Mouse (Mus musculus) midbrain, embryonic 14.5 days (tissue): ENCODE results near the gene Pcsk6. TPM values are rescaled to one million over a fixed set of nuclear protein-coding genes. Genes with fewer than 3 reads are reported as not detected.

ENCODE experiments used
- ATAC-seq: fragments of 200-750 bp; cut with Nextera tagmentation; 2 replicates; pipeline ENCODE4 v1.8.0; 2017; ENCODE audit warnings: moderate number of reproducible peaks, moderate library complexity; ENCODE audit not compliant: low FRiP score, low TSS enrichment
- DNase-seq: peaks from one replicate; pipeline ENCODE4 v3.0.0-alpha.2; 2015
- H3K27ac ChIP-seq: fragments of 300-500 bp; sonication (generic); replicated peaks from 2 replicates; pipeline ENCODE4 v1.5.1; 2014; ENCODE audit warnings: mild to moderate bottlenecking, low read depth, low read length, moderate library complexity
- H3K27me3 ChIP-seq: fragments of 300-500 bp; sonication (generic); 2 replicates; pipeline ENCODE4 v1.6.1; 2014; ENCODE audit warnings: low read length, control low read depth, mixed read lengths; ENCODE audit not compliant: control insufficient read depth, insufficient read depth
- H3K36me3 ChIP-seq: fragments of 300-500 bp; sonication (generic); 2 replicates; pipeline ENCODE4 v1.6.1; 2014; ENCODE audit warnings: low read length, control low read depth; ENCODE audit not compliant: control insufficient read depth, insufficient read depth
- H3K4me1 ChIP-seq: fragments of 300-500 bp; sonication (generic); 2 replicates; pipeline ENCODE4 v1.6.1; 2014; ENCODE audit warnings: mild to moderate bottlenecking, antibody characterized with exemption, low read length, control low read depth; ENCODE audit not compliant: control insufficient read depth, insufficient read depth
- H3K4me2 ChIP-seq: fragments of 300-500 bp; sonication (generic); 2 replicates; pipeline ENCODE4 v1.6.1; 2014; ENCODE audit warnings: mild to moderate bottlenecking, low read length, moderate library complexity
- H3K4me3 ChIP-seq: fragments of 300-500 bp; sonication (generic); replicated peaks from 2 replicates; pipeline ENCODE4 v1.5.1; 2014; ENCODE audit warnings: low read depth, low read length
- H3K9ac ChIP-seq: fragments of 300-500 bp; sonication (generic); replicated peaks from 2 replicates; pipeline ENCODE4 v1.6.1; 2014; ENCODE audit warnings: mild to moderate bottlenecking, low read length, moderate library complexity
- H3K9me3 ChIP-seq: fragments of 300-500 bp; sonication (generic); 2 replicates; pipeline ENCODE4 v1.6.1; 2016; ENCODE audit warnings: low read length, control low read depth, mixed read lengths; ENCODE audit not compliant: control insufficient read depth
- WGBS: fragments of 180-500 bp; shearing (Covaris S2); extraction: QIAGEN DNeasy Blood & Tissue Kit; methylation state at CpG from one replicate; pipeline ENCODE4 v1.1.7; 2014; 5-methylcytosine and 5-hydroxymethylcytosine counted together
- polyA plus RNA-seq: library from polyadenylated mRNA; unstranded; fragments of >200 nt; fragmentation: Nextera tagmentation; extraction: Ambion mirVana; gene quantifications from 2 replicates; pipeline ENCODE4 v1.2.1, GENCODE M21; 2014

The Pcsk6 gene
- polyA plus RNA-seq, 1 experiment from 2014 or later = 0.92 TPM

DNA sequence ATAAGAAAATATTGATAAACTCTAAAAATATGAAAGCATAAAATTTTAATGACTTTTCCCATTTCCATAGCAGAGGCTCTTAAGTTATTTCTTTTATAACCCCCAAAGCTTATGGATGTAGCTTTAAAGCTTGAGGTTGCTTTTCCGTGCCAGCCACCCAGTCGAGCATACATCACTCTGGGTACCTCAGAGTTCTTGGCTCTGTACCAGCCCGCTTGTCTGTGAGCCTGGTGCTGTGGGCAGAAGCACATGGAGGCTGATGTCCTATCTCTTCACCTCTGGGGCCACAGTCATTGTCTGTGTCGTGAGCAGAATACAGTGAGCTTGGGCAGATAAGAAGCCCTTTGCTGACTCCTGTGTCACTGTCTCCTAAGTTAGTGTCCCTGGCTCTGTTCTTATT is 126.7 kb downstream of the Pcsk6 start:
- no peaks in the 10 kb centered on the region for H3K9me3 ChIP-seq
- H3K4me2 ChIP-seq = no peak overlapping the region
- no peaks in the 10 kb centered on the region for H3K36me3 ChIP-seq
- no peak overlapping the region for H3K9ac ChIP-seq
- 91% methylated on average over 4 of the region's 4 CpGs for WGBS
- no peak for DNase-seq
- H3K4me3 ChIP-seq = no peak overlapping the region
- H3K4me1 ChIP-seq = no peaks in the 10 kb centered on the region
- H3K27me3 ChIP-seq = no peaks in the 10 kb centered on the region
- ATAC-seq = no peak
- H3K27ac ChIP-seq = no peak overlapping the region

DNA sequence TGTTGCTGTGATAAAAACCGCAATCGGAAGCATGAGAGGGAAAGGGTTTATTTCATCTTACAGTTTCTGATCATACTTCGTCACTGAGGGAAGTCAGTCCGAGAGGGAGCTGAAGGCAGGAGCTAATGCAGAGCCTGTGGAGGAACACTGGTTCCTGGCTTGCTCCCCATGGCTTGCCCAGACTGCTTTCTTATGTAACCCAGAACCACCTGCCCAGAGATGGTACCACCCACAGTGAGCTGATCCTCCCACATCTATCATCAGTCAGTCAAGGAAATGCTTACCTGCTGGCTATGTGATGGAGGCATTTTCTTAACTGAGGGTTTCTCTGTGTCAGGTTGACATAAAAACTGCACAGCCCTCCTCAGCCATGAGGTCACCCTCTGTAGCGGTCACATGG is 127.2 kb downstream of the Pcsk6 start:
- no peak overlapping the region for H3K4me2 ChIP-seq
- H3K9ac ChIP-seq = no peak overlapping the region
- H3K27me3 ChIP-seq = no peaks in the 10 kb centered on the region
- ATAC-seq = no peak
- no peaks in the 10 kb centered on the region for H3K4me1 ChIP-seq
- no peak overlapping the region for H3K4me3 ChIP-seq
- H3K36me3 ChIP-seq = no peaks in the 10 kb centered on the region
- DNase-seq = no peak
- H3K27ac ChIP-seq = no peak overlapping the region
- no peaks in the 10 kb centered on the region for H3K9me3 ChIP-seq
- 93% methylated on average over 5 of the region's 5 CpGs for WGBS

DNA sequence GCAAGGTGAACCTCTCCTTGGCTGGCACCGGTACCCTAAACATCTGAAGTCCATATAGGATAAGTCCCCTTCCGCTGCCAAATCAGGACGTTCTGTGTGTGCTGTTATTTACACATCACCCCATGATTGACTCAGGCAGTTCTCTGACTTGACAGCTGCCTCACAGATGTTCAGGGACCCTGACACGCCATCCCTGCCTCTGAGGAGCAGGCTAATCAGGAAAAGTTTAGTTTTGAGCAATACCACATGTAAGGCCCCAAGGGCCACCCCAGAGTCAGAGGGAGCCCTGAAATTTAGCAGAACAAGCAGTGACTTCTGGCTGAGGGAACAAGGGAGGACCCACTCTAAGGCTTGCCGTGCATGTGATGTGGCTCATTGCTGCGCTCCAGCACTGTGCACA is 130.8 kb downstream of the Pcsk6 start:
- Histone ChIP-seq H3K4me2 (no peak overlapping the region), H3K9ac (no peak overlapping the region), H3K27ac (no peak overlapping the region), H3K4me3 (no peak overlapping the region), H3K9me3 (no peaks in the 10 kb centered on the region; the same call in 1 of the 2 replicates), H3K36me3 (no peaks in the 10 kb centered on the region), H3K4me1 (no peaks in the 10 kb centered on the region), H3K27me3 (no peaks in the 10 kb centered on the region)
- no peak for ATAC-seq
- no peak for DNase-seq
- WGBS = 89% methylated on average over 6 of the region's 6 CpGs

DNA sequence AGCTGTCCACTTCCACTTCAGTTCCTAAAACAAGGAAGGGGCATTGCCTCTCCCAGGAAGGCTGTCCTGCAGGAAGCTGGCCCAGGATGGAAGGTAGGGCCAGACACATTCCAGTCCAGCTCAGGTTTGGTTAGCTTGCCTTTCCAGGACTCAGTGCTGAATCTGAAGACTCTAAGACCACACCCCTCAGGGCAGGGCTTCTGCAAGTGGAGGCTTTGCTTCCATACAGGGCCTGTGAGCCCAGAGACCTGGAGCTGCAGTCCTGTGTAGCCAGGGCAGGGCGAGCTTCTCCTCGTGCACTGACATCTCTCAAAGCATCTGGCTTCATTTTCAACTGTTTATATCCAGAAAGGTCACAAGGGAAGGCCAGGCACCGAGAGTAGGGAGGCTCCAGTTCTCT is 131.9 kb downstream of the Pcsk6 start:
- H3K27ac ChIP-seq = no peak overlapping the region
- no peaks in the 10 kb centered on the region for H3K4me1 ChIP-seq
- no peak overlapping the region for H3K9ac ChIP-seq
- WGBS = 77% methylated on average over 3 of the region's 3 CpGs
- DNase-seq (no peak), ATAC-seq (no peak)
- H3K27me3 ChIP-seq = no peaks in the 10 kb centered on the region
- no peak overlapping the region for H3K4me3 ChIP-seq
- peaks cover 3% of the 10 kb centered on the region; the same call in 1 of the 2 replicates for H3K9me3 ChIP-seq
- no peak overlapping the region for H3K4me2 ChIP-seq
- H3K36me3 ChIP-seq = no peaks in the 10 kb centered on the region

DNA sequence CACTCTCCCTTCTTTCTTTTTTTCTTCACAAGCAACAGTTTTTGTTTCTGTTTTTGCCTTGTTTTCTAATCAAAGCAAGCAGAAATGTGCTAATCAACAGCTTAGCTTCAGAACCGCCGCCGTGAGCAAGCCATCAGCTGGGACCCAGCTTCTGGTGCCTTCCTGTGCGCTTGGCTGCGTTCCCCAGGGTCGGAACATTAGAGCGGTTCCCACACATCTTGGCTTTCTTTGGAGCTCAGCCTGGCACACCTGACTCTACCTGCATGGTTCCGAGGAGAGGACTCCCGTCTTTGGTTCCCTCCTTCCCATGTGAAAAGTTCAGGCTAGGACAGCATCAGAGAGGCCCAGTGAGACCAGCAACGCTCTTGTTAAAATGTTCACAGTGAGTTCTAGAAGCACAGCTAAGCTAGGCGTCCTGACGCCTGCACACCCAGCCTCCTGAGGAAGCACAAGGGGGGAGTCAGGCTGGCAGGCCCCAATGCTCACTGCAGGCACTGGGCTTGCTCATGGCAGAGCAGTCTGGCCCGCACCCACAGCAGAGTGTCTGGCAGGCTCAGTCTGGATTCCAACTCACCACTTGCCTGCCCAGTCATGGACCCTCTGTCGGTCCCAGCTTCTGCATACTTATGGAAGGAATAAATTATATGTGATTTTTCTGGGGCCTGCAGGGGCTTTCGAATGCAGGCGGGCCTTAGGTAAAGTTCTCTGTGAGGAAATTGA is 139.7 kb downstream of the Pcsk6 start:
- no peaks in the 10 kb centered on the region for H3K36me3 ChIP-seq
- WGBS = 87% methylated on average over 16 of the region's 16 CpGs
- H3K9ac ChIP-seq = no peak overlapping the region
- peaks cover 6% of the 10 kb centered on the region; the same call in 1 of the 2 replicates for H3K9me3 ChIP-seq
- H3K27ac ChIP-seq = no peak overlapping the region
- ATAC-seq (no peak), DNase-seq (no peak)
- no peak overlapping the region for H3K4me3 ChIP-seq
- no peak overlapping the region for H3K4me2 ChIP-seq
- no peaks in the 10 kb centered on the region for H3K4me1 ChIP-seq
- H3K27me3 ChIP-seq = no peaks in the 10 kb centered on the region

DNA sequence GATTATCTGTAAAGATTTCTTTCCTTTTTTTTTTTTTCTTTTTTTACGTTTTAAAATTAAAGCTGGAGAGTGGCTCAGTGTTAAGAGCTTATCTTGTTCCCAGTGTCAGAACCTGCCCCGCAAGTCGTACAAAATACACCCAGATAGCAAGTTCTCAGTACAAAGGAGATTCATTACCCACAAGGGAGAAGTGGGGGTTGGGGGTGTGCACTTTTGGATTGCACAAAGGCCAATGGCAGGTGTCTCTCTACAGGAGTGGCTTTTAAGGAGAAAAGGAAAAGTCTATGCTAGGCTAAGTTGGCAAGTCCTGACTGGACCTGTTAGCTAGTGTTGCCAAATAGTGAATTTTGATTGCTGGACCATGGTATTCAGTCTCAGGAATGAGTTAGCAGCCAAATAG is 140.3 kb downstream of the Pcsk6 start:
- DNase-seq (no peak), ATAC-seq (no peak)
- no peak overlapping the region for H3K4me2 ChIP-seq
- 77% methylated on average over 3 of the region's 3 CpGs for WGBS
- no peaks in the 10 kb centered on the region for H3K4me1 ChIP-seq
- no peak overlapping the region for H3K9ac ChIP-seq
- peaks cover 6% of the 10 kb centered on the region; the same call in 1 of the 2 replicates for H3K9me3 ChIP-seq
- H3K27me3 ChIP-seq = no peaks in the 10 kb centered on the region
- H3K27ac ChIP-seq = no peak overlapping the region
- no peaks in the 10 kb centered on the region for H3K36me3 ChIP-seq
- H3K4me3 ChIP-seq = no peak overlapping the region

DNA sequence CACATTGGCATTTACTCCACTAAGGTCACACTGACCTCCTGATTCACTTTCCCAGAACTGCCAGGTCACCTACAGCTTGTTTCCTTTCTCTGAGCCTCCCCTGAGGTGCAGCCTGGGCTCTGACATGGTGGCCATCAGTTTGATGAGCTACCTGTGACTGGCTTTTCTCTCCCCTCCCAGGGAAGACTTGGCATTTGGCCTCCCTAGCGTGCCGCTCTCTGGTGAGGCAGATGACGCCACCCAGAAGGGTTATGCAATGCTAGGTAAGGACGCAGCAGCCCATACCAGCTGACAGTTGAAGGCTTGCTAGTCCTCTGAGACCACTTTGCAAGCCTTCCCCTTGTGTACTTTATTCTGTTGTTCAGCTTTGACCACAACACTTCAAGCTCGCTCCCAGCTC is 141.9 kb downstream of the Pcsk6 start:
- ATAC-seq (no peak), DNase-seq (no peak)
- 92% methylated on average over 5 of the region's 5 CpGs for WGBS
- Histone ChIP-seq H3K4me1 (no peaks in the 10 kb centered on the region), H3K36me3 (no peaks in the 10 kb centered on the region), H3K27me3 (no peaks in the 10 kb centered on the region), H3K27ac (no peak overlapping the region), H3K9ac (no peak overlapping the region), H3K9me3 (peaks cover 3% of the 10 kb centered on the region; the same call in 1 of the 2 replicates), H3K4me2 (no peak overlapping the region), H3K4me3 (no peak overlapping the region)

DNA sequence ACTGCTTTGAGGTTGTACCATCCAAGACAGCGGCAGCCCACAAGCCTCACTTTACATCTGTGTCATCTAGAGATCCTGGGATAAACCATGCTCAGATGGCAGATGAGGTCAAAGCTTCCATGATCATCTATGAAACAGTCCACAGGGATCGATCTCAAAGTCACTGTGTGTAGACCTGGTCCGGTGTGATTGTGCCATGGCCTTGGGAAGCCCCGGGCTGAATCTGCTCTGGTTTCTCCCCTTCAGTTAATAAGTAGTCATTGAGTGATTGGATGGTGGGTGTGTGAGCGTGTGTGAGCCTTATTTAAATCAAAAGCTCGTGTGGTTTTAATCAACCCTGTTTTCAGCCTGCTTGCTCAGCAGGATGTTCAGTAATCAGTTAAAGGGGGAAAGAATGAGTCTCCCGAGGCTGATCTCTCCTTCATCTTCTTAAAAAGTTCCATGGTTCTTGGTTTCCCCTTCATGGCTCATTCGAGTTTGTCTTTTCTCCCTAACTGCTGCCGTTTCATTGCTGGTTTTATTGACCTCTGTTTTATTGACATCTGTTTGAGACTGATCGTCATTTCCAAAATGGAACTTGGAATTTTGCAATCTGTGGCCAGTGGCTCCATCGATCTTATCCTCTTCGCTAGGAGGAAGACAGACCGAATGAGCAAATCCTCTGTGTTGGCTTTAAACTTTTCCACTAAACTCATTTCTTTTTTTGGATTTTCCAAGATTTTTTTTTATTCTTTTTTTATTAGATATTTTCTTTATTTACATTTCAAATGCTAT is 142.5 kb downstream of the Pcsk6 start:
- Histone ChIP-seq H3K4me1 (no peaks in the 10 kb centered on the region), H3K4me2 (no peak overlapping the region), H3K4me3 (no peak overlapping the region), H3K27me3 (no peaks in the 10 kb centered on the region), H3K36me3 (no peaks in the 10 kb centered on the region), H3K27ac (no peak overlapping the region), H3K9me3 (no peaks in the 10 kb centered on the region; the same call in 1 of the 2 replicates), H3K9ac (no peak overlapping the region)
- ATAC-seq = no peak
- 76% methylated on average over 13 of the region's 13 CpGs for whole genome bisulfite sequencing
- no peak for DNase-seq

DNA sequence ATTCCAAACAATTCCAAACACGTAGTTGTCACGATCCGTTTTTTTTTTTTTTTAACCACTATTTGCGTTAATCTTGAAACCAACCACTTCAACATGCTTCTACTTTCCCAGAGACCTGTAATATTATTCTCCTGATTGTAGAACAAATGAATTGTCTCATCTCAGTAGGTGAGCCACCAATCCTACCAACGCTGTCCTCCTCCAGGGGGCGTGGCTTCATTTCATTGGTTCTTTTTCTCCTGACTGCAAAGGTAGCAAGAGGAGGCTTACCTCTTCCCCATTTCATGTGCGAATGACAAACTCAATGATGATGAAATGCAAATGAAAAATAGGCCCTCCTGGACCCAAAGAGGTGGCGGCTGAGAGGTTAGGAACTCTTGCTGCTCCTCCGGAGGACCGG is 143.5 kb downstream of the Pcsk6 start:
- H3K27ac ChIP-seq = no peak overlapping the region
- no peak overlapping the region for H3K9ac ChIP-seq
- H3K27me3 ChIP-seq = no peaks in the 10 kb centered on the region
- H3K9me3 ChIP-seq = no peaks in the 10 kb centered on the region
- H3K4me1 ChIP-seq = no peaks in the 10 kb centered on the region
- no peak for DNase-seq
- ATAC-seq = no peak
- no peak overlapping the region for H3K4me3 ChIP-seq
- no peaks in the 10 kb centered on the region for H3K36me3 ChIP-seq
- H3K4me2 ChIP-seq = no peak overlapping the region
- WGBS = 90% methylated on average over 10 of the region's 10 CpGs
